Mouse (Mus musculus): ENCODE measurements around the gene Ftsj3.
"Not testable (repeated sequence)": the region's sequence is repeated elsewhere in the genome, so short reads cannot be mapped to it uniquely, and the experiment has no call there.

Gene Ftsj3

DNA sequence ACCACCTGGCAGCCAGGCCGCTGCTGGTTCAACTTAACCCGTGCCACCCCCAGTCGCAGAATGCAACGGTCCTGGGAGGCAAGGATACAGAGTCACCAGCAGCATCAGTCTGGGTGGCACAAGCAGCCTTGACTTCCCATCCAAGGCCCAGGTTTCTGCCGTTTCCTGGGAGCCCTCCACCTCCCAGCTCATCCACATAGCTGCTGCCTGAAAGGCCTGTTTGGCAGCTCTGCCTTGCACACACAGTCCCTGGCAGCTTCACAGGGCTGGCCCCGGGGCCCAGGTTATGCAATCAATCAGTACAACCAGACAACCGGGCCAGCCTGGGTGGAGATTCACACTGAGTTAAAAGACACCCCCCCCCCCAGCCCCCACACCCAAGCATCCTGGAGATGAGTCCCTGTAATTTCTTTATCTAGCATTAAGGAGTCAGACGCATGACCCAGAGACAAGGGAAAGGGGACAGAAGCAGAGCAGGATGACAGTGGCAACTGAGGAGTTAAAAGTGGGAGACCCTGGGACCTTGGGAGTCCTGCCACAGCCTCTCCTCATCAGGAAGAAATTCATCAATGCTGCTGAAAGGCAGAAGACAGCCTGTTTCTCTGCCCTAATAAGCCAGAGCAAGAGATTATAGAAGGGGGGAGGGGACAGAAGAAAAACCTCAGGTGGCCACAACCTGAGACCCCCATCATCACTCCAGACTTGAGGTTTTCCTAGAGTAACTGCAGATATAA lies 12.6 kb upstream of the Ftsj3 start:
- DNase-seq = peak; percentile 91 to 94

- peak; percentile 79 to 80 for DNase-seq
These were observed 12.0 kb upstream of the Ftsj3 start for GRCm38 (mm10) chr11:106267871-106268270.

- peak; percentile 97 for DNase-seq
These were observed 11.5 kb upstream of the Ftsj3 start for GRCm38 (mm10) chr11:106267311-106267852.

DNA sequence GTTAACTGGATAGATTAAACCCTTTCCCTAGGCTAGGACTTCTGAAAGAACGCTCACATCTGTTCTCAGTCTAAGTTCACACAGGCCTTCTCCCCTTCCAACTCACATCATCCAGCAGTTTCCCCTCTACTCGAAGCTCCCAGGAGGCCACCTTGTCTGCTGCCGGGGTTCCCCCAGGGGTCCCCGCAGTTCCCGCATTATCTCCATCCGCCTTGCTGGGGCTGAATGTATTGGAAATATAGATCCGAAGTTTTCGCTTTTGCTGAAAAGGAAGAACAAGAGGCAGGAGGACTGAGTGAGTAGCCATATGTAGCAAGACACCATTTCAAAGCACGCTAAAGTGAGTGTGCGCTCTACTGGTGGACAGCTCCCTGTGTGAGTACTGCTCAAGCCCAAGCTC lies 10.6 kb upstream of the Ftsj3 start:
- peak in 1 of 2 experiments; percentile 37 for DNase-seq

GRCm38 (mm10) chr11:106265570-106265969 lies 9.7 kb upstream of the Ftsj3 start:
- DNase-seq = peak; percentile 41 to 48

GRCm38 (mm10) chr11:106264988-106265387 lies 9.1 kb upstream of the Ftsj3 start:
- DNase-seq = peak; percentile 49 to 50

DNA sequence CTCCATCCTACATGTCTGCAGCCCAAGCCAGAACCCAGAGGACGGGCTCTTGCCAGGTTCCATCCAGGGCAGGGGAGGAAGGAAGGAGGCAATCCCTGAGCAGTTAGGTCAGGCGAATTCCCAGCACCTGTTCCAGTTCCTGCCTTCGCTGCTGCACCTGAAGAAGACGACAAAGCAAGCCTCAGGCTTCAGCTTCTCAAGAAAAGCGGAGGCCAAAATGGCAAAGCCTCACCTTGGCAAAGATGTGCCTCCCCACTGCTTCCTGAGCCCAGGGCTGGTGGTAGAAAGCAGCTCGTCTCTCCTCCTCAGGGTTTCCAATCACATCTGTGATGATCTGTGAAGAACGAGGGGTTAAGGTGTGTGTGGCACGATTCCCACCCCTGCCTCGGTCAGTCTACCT lies 8.1 kb upstream of the Ftsj3 start:
- DNase-seq = peak; percentile 56 to 59

DNA sequence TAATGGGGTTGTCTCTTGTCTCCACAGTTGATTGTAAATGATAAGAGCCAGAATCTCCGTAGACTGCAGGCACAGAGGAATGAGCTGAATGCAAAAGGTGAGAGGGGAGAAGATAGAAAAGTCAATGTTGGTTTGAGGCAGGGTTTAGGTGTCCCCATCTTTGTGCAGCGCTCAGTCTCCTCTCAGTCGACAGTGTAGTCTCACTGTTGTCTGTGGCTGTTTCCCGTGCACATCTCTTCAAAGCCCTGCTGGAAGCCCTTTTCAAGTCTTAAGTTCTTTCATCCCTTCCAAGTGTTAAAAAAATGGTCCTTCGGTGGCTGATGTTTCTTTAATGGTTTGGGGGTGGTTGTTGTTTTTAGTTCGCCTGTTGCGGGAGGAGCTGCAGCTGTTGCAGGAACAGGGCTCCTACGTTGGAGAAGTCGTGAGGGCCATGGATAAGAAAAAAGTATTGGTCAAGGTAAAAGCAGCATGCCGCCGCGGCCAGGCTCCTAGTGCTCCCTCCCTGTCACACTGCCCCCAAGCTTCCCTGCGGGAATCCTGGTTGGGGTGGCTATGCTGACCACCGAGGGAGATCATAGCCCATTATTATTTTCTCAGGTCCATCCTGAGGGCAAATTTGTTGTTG lies 5.1 kb upstream of the Ftsj3 start:
- peak in 1 of 2 experiments; percentile 15 for DNase-seq

DNA sequence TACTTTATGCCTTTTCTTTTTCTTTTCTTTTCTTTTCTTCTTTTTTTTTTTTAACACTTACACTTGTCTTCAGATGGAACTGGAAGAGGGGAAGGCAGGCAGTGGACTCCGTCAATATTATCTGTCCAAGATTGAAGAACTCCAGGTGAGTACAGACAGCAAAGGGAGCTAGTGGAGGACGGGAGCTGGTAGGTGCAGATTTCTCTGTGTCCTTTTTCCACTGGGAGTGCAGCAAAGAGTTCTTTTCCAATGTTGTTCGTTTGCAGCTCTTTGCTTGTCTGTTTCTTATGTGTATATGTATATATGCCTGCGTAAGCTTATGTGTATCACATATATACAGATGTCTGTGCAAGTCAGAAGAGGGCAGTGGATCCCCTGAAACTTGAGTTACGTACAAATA lies 896 bp upstream of the Ftsj3 start:
- DNase-seq = peak; percentile 42 to 70

- peak in 1 of 2 experiments; percentile 33 for DNase-seq
These were observed 705 bp downstream of the Ftsj3 start for GRCm38 (mm10) chr11:106255174-106255573.

DNA sequence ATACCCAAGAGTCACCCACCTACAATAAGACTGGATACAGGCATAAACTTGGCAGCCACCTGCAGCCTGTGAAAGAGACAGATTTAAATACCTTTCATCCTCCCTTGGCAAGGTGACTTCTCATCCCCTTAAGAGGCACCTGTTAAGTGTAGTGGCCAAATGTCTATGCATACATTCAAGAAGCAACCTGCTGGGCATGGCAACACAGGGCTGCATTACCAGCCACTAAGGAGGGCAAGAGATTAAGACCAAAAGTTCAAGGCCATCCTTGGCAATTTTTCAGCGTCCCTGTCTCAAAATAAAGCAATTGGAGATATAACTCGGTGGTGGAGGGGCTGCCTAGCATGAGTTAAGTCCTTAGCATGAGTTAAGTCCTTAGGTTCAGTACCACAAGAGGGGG lies 1.1 kb downstream of the Ftsj3 start:
- DNase-seq = peak in 1 of 2 experiments; percentile 8

DNA sequence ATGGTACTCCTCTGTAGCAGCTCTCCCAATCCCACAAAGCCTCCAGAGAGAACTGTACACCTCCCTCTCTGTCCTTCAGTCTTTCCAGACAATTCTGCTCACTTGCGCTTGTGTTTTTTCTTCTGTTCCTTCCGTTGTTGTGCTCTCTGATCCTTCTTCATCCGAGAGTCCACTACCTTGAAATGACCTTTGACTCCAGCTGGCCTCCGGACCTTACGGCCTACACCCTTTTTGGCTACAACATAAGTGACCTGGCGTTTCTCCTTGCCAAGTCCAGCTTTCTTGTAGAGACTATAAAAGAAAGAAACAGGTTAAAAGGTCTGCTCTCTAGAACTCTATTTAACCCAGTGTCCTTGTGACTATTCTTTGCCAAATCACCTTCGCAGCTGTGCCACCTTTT lies 6.6 kb downstream of the Ftsj3 start:
- no peak for DNase-seq

GRCm38 (mm10) chr11:106246834-106247233 lies 9.0 kb downstream of the Ftsj3 start:
- DNase-seq = peak in 1 of 2 experiments; percentile 31

- DNase-seq = not testable (repeated sequence)
These were observed 21.9 kb downstream of the Ftsj3 start for GRCm38 (mm10) chr11:106233978-106234377.

DNA sequence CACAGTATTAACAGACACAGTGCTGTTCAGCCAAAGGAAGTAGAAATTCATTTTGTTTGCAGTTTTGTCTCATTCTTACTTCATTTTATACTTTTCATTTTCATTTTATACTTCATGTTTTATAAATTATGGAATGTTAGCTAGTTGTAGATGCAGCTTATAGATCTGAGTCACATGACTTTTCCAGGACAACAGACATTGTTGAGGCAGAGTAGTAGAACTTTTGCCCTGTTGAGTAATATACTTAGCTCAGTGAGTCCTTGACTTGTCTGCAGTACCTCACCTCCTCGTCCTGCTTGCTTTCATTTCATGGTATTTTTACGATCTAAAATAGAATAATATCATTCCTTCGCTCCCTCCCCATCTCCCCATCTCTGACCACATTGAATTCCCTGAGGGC lies 35.3 kb downstream of the Ftsj3 start:
- DNase-seq = no peak

GRCm38 (mm10) chr11:106216730-106217490 lies 39.0 kb downstream of the Ftsj3 start, which contains the start of gene Ddx42:
Gene Ddx42, plus strand, starts transcription at chr11:106216926.
- peak; percentile 95 to 97 for DNase-seq

- DNase-seq = peak; percentile 95 to 97
These were observed 39.8 kb downstream of the Ftsj3 start, which contains the start of gene Ccdc47 for GRCm38 (mm10) chr11:106215927-106216729. Gene Ccdc47, minus strand, starts transcription at chr11:106216344.

DNA sequence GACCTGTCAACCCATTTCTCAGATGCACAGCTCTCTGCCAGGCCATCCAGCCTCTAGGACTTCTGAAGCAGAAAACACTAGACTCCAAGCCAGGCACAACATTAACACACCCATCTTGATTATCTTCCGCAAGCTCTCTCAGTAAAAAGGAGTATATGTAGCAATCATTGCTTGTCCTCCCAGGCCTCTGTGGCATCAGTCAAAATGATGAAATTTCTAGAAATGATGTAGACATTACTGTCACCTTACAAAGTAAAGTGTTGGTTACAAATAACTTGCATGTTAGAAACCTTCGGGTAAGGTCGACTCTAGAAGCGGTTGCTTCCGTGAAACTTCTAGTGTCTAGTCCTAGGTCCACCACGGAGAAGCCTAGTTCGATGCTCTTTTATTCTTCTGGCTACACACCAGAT lies 40.4 kb downstream of the Ftsj3 start:
- DNase-seq = no peak

DNA sequence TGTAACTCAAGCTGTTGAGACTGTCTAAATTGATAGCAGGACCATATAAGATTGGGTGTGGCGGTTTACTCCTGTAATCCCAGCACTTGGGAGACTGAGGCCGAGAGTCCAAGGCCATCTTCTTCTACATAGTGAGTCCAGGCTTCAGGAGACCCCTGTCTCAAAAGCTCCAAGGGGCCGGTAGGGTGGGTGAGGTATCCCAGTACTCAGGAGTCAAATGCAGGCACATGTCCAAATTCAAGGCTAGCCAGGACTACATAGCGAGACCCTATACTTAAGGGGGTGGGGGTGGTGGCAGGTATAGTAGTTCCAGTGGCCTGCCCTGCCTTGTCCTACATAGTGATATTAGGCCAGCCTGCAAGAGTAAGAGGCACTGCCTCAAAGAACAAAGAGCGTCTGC lies 41.0 kb downstream of the Ftsj3 start:
- DNase-seq = no peak

DNA sequence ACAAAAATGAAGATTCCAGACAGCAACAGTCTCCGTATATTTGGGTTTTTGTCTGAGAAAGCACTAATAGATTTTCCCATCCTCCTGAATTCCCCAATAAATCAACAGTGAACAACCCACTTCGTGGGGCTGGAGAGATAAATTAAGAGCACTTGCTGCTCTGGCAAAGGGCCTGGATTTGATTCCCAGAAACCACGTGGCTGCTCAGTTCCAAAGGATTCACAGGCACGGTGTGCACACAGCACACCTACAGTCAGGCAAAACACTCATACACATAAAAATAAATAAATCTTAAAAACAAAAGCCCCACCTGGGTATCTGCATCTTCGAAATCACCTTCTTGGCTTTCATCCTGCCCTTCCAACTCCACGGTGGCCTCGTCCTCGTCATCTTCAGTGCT lies 43.1 kb downstream of the Ftsj3 start:
- no peak for DNase-seq

GRCm38 (mm10) chr11:106202123-106202465 lies 53.8 kb downstream of the Ftsj3 start, which contains the start of gene Strada:
Gene Strada, minus strand, starts transcription at chr11:106202168.
- no peak for DNase-seq

Measured in cerebellum, postnatal 25 days (tissue).